Mouse (Mus musculus) liver, postnatal 0 days (tissue): ENCODE measurements around the gene Vwf. TPM values are rescaled to one million over a fixed set of nuclear protein-coding genes. Genes with fewer than 3 reads are reported as not detected.

Experiments used
- ATAC-seq: fragments of 200-750 bp; cut with Nextera tagmentation; 2 replicates; pipeline ENCODE4 v1.8.0; 2017; ENCODE audit warnings: mild to moderate bottlenecking, moderate library complexity
- DNase-seq: peaks from one replicate; pipeline ENCODE4 v3.0.0-alpha.2; 2016
- H3K27ac ChIP-seq: fragments of 300-500 bp; sonication (generic); 2 replicates; pipeline ENCODE4 v1.5.1; 2014; ENCODE audit warnings: antibody characterized with exemption, moderate library complexity, mild to moderate bottlenecking, low read depth
- H3K27me3 ChIP-seq: fragments of 300-500 bp; sonication (generic); 2 replicates; pipeline ENCODE4 v1.6.1; 2014; ENCODE audit warnings: low read length, control low read depth, mixed read lengths; ENCODE audit not compliant: insufficient read depth
- H3K36me3 ChIP-seq: fragments of 300-500 bp; sonication (generic); replicated peaks from 2 replicates; pipeline ENCODE4 v1.6.1; 2014; ENCODE audit warnings: mild to moderate bottlenecking, control low read depth, low read length, moderate library complexity, mixed read lengths; ENCODE audit not compliant: insufficient read depth
- H3K4me1 ChIP-seq: fragments of 300-500 bp; sonication (generic); 2 replicates; pipeline ENCODE4 v1.6.1; 2014; ENCODE audit warnings: antibody characterized with exemption, mild to moderate bottlenecking, control low read depth; ENCODE audit not compliant: insufficient read depth
- H3K4me2 ChIP-seq: fragments of 300-500 bp; sonication (generic); 2 replicates; pipeline ENCODE4 v1.6.1; 2014; ENCODE audit warnings: low read depth, mild to moderate bottlenecking, low read length, moderate library complexity, mixed read lengths
- H3K4me3 ChIP-seq: fragments of 300-500 bp; sonication (generic); 2 replicates; pipeline ENCODE4 v1.5.1; 2014; ENCODE audit warnings: low read depth, low read length
- H3K9ac ChIP-seq: fragments of 300-500 bp; sonication (generic); replicated peaks from 2 replicates; pipeline ENCODE4 v1.6.1; 2014; ENCODE audit warnings: mild to moderate bottlenecking, moderate library complexity
- H3K9me3 ChIP-seq: fragments of 300-500 bp; sonication (generic); 2 replicates; pipeline ENCODE4 v1.6.1; 2016; ENCODE audit warnings: mild to moderate bottlenecking, control low read depth, low read length, mixed read lengths
- CTCF ChIP-seq: sonication (generic); IDR thresholded peaks from 2 replicates; pipeline ENCODE4 v1.5.1; 2016; ENCODE audit warnings: antibody characterized with exemption, low read depth
- EP300 ChIP-seq: IDR thresholded peaks from 2 replicates; pipeline ENCODE4 v1.6.1; 2016; ENCODE audit warnings: antibody characterized with exemption, low read depth, mild to moderate bottlenecking
- WGBS: fragments of 180-500 bp; shearing (Covaris S2); extraction: QIAGEN DNeasy Blood & Tissue Kit; methylation state at CpG from one replicate; pipeline ENCODE4 v1.1.7; 2014; ENCODE audit not compliant: insufficient replicate concordance; 5-methylcytosine and 5-hydroxymethylcytosine counted together
- polyA plus RNA-seq: library from polyadenylated mRNA; unstranded; fragments of >200 nt; fragmentation: Nextera tagmentation; extraction: Ambion mirVana; gene quantifications from 2 replicates; pipeline ENCODE4 v1.2.1, GENCODE M21; 2015

Gene Vwf
- polyA plus RNA-seq, 1 experiment from 2014 or later: 14.8 TPM

DNA sequence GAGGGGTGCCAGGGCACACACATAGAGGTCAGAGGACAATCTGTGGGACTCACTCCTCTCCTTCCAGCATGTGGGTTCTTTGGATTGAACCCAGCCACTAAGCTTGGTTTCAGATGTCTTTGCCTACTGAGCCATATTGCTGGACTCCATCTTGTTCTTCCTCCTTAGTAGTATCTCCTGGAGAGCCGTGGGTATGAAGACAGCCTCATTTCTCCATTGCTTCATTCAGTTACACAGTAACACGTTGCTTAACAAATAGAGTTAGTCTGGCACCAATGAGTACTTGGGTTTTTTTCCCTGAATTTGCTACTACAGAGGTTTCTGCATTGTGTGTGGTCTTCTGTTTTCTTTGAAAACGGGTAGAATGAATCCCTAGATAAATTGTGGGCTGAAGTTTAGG lies 20.5 kb upstream of the Vwf start:
- Histone ChIP-seq H3K9me3 (no peaks in the 10 kb centered on the region), H3K36me3 (no peaks in the 10 kb centered on the region), H3K4me3 (no peak overlapping the region), H3K27me3 (no peaks in the 10 kb centered on the region), H3K27ac (0 out of 2 replicates have a peak overlapping the region, but pooled peaks have one; percentile 8), H3K9ac (no peak overlapping the region), H3K4me1 (peaks cover 15% of the 10 kb centered on the region; the same call in 1 of the 2 replicates), H3K4me2 (no peak overlapping the region)
- ATAC-seq: peak; percentile 58
- no peak for TF ChIP-seq EP300
- TF ChIP-seq CTCF: no peak
- WGBS: 39% methylated on average over 3 of the region's 3 CpGs
- DNase-seq: no peak

DNA sequence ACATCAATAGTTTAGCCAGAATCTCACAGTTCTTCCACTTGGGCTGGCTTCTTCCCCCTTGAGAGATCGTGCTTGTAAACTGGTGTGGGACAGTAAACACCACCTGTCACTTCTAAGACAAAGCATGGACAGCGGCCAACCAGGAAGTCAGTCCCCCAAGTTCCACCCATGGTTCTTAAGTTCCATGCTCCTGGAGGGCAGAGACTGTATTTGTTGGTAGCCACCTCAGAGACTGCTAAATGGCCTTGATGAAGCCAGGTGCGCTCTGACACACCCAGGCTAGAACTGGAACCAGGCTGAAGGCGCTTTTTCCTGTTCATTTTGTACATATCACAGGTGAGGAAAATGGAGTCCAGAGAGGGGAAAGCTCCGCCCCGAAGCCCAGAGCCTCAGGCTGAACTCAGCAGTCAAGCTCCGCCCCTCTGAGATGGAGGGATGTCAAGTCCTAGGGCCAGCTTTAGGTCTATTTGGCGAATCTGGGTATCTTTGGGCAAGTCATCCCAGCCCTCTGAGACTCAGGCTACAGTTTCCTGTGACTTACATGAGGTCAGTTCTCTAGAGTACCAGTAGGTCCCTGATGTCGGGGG lies 17.9 kb upstream of the Vwf start:
- H3K9ac ChIP-seq: no peak overlapping the region
- H3K4me2 ChIP-seq: no peak overlapping the region
- H3K4me3 ChIP-seq: no peak overlapping the region
- H3K9me3 ChIP-seq: no peaks in the 10 kb centered on the region
- DNase-seq (no peak), ATAC-seq (no peak)
- no peak for TF ChIP-seq EP300
- no peak for TF ChIP-seq CTCF
- H3K27me3 ChIP-seq: no peaks in the 10 kb centered on the region
- peaks cover 15% of the 10 kb centered on the region; the same call in 1 of the 2 replicates for H3K4me1 ChIP-seq
- 82% methylated on average over 9 of the region's 9 CpGs for WGBS
- no peak overlapping the region for H3K27ac ChIP-seq
- H3K36me3 ChIP-seq: no peaks in the 10 kb centered on the region

GRCm38 (mm10) chr6:125529479-125529878 lies 17.1 kb upstream of the Vwf start:
- Histone ChIP-seq H3K36me3 (no peaks in the 10 kb centered on the region), H3K9ac (no peak overlapping the region), H3K9me3 (no peaks in the 10 kb centered on the region), H3K4me1 (peaks cover 11% of the 10 kb centered on the region; the same call in 1 of the 2 replicates), H3K4me3 (no peak overlapping the region), H3K27me3 (no peaks in the 10 kb centered on the region), H3K4me2 (no peak overlapping the region), H3K27ac (no peak overlapping the region)
- WGBS: 79% methylated on average over 5 of the region's 5 CpGs
- DNase-seq (no peak), ATAC-seq (no peak)
- TF ChIP-seq CTCF (peak; percentile 43), EP300 (no peak)

DNA sequence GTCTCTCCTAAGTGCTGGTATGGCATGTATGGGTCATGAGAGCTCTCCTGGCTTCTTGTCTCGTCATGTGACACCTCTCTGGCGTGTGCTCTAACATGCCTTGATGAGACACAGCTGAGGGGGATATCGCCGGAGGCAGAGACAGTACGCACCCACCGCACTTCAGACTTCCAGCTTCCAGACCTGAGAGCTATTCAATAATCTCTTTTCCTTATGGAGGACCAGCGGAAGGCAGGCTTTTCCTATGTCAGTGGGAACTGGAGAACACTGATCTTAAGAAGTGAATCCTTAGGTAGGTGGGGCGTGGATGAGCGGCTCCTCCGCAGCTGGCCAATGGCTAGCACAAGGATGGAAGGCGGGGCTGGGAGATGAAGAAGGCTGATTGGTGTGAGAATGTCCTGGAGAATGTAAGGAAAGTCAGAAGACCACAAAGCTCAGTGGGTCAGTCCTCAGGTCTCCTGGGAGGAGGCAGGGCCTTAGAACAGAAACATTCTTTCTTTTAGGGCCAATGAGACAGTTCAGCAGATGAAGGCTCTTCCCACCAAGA lies 13.4 kb upstream of the Vwf start:
- H3K9me3 ChIP-seq: no peaks in the 10 kb centered on the region
- no peaks in the 10 kb centered on the region for H3K4me1 ChIP-seq
- ATAC-seq (no peak), DNase-seq (no peak)
- H3K4me3 ChIP-seq: no peak overlapping the region
- H3K4me2 ChIP-seq: no peak overlapping the region
- no peaks in the 10 kb centered on the region for H3K27me3 ChIP-seq
- H3K36me3 ChIP-seq: no peaks in the 10 kb centered on the region
- H3K9ac ChIP-seq: no peak overlapping the region
- no peak overlapping the region for H3K27ac ChIP-seq
- TF ChIP-seq CTCF: no peak
- TF ChIP-seq EP300: no peak
- WGBS: 88% methylated on average over 11 of the region's 11 CpGs

- Histone ChIP-seq H3K4me3 (no peak overlapping the region), H3K27me3 (no peaks in the 10 kb centered on the region), H3K27ac (no peak overlapping the region), H3K4me2 (no peak overlapping the region), H3K9me3 (no peaks in the 10 kb centered on the region), H3K4me1 (peaks cover 5% of the 10 kb centered on the region), H3K9ac (no peak overlapping the region), H3K36me3 (no peaks in the 10 kb centered on the region)
- no peak for ATAC-seq
- 79% methylated on average over 5 of the region's 5 CpGs for whole genome bisulfite sequencing
- TF ChIP-seq CTCF: no peak
- no peak for TF ChIP-seq EP300
- no peak for DNase-seq
Observed at GRCm38 (mm10) chr6:125534990-125535389, 11.6 kb upstream of the Vwf start.

DNA sequence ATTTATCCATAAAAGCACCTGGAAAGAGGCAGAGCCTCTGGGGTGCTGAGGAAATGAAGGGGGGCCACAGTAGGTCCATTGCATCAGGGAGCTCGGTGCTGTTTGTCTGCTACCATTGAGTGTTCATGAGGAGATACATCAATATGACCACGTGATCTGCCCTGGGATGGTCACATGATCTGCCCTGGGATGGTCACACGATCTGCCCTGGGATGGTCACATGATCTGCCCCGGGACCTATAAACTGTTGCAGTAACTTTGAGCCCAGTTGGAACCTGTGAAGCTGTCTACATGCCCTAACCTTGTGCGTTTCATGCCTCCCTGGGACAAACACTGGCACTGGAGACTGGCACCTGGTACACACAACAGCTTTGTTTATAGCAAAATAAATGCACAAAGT lies 8.1 kb upstream of the Vwf start:
- no peak overlapping the region for H3K27ac ChIP-seq
- DNase-seq: no peak
- ATAC-seq: peak; percentile 59; the same call in 1 of the 2 replicates
- peaks cover 14% of the 10 kb centered on the region for H3K4me1 ChIP-seq
- no peak overlapping the region for H3K4me2 ChIP-seq
- H3K27me3 ChIP-seq: no peaks in the 10 kb centered on the region
- no peak overlapping the region for H3K9ac ChIP-seq
- no peak overlapping the region for H3K4me3 ChIP-seq
- 71% methylated on average over 5 of the region's 5 CpGs for WGBS
- no peaks in the 10 kb centered on the region for H3K9me3 ChIP-seq
- no peak for TF ChIP-seq CTCF
- TF ChIP-seq EP300: no peak
- H3K36me3 ChIP-seq: no peaks in the 10 kb centered on the region
